Mouse (Mus musculus) left cerebral cortex, adult 9 months (tissue): ENCODE data around the gene Dnajc4.

Source experiments
- DNase-seq, 2 experiments: peaks; one replicate each; pipeline ENCODE4 v3.0.0; 2022; ENCODE audit warnings: low spot score in 2 of 2

Gene Dnajc4

DNA sequence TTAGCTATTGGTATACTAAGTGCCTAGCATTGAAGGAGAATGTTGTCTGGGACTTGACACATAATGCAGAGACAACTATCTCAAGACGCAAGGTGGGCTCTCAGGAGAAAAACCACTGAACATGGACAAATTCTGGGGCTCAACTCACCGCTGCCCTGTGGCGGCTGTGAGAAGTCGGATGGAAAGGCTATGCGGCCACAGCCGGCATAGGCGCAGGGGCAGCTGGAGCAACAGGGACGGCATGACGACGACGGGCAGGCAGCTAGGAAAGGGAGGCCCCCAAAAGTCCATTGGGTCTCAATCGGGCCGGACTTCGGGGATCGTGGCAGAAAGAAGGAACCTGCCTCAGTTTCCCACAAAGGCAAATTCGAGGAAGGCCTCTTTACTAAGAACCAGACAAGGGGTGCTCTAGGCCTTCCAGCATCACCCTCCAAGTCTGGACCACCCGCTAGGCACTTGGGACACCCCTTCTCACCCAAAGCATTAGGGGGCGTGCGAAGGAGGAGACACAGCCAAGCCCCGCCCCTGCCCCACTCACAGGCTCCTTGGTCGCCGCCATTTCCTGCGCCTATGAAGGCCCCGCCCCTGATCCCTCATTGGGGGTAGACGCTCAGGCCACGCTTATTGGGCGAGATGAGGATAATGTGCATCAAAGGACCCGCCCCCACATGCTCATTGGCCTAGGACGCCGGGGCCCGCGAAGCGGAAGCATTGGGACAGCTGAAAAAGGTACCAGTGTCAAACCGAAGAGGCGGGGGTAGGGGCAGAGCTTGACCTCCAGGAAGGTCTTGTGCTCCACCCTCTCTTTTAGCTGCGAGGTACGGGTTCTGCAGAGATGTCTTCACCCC is at the start of gene Dnajc4:
Dnajc4 (minus strand) TSS at position 562 of the 848 bp plus-strand sequence.
- DNase-seq = peak; percentile 92 to 97

DNA sequence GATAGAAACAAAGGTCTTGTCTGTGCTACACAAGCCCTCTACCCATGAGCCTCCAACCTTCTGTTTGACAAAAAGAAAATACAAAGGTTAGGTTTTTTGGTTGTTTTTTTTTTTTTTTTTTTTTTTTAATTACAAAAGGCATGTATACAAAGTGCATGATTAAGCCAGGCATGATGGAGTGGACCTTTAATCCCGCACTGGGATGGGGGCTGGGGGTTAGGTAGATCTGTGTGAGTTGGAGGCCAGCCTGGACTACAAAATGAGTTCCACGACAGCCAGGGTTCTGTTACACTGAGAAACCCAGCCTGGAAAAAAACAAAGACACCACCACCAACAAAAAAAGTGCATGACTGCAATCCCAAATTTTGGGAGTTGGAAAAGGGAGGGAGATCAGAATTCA is 48.8 kb upstream of the Dnajc4 start:
- no peak for DNase-seq

- DNase-seq = no peak
Measured at GRCm38 (mm10) chr19:7040637-7041130, 48.3 kb upstream of the Dnajc4 start.

GRCm38 (mm10) chr19:7039841-7040636 is 47.7 kb upstream of the Dnajc4 start, which contains the start of gene Stip1:
Gene Stip1 (minus strand): TSS chr19:7039967.
- DNase-seq = peak; percentile 100

DNA sequence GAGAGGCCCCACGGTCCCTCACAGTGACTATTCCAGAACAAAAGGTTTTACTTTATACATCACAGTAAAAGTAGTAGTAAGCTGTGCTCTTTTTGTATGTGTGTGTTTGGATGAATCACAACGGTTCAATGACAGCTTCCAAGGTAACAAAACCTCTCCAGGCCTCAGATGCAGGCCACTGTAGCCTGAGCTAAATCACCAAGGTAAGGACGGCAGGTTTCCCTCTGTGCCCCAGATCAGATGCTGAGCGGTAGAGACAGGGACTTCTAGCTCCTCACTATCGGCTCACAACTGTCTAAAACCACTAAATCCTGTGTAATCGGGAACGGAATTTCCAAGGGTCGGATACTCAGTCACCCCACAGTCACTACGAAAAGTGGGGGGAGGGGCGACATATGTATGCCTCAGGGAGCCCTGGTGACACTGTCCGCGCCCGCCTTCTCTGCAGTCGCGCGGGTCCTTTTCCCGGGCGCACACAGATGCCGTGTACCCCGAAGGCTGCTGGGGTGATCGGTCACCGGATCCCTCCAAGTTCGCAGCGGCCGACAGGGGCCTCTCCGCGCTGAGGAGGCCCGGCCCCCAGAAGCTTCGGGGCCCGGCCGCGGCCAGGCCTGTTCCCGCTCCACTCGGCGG is 46.8 kb upstream of the Dnajc4 start:
- DNase-seq = peak in 1 of 2 experiments; percentile 51

DNA sequence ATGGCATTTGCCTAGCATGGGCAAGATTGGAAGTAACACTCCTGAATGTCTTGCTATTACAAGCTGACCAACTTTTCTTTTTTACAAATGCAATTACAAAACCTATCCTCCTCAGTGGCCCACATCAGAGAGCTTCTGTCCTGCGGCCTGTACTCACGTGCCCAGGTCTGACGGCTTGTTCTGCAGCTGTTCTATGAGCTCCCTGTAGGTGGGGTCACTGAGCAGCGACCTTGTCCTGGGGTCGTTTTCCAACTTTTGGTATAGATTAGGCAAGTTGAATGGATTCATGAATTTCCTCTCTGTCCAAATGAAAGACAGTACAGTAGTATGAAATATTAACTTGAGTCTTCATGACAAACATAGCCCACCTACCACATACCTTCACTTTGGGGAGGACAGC is 41.6 kb upstream of the Dnajc4 start:
- DNase-seq = no peak

DNA sequence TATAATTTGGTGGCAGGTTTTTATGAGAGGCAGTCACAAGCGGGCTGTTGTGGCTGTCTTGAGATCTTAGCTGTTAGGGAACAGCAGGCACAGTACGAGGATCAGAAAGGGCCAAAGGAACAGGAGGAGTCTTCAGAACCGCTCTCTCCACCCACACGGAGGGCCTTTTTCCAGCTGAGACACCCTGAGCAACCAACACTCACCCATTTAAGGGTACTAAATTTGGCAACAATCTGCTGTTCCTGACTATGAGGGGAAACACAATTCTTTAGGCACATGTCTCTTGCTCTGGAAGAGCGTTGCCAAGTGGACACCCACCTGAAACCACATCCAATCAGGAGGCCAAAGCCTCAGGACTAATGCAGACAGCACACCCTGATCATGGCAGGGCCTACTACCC is 37.2 kb upstream of the Dnajc4 start:
- peak; percentile 70 to 80 for DNase-seq

GRCm38 (mm10) chr19:7020224-7020641 is 27.9 kb upstream of the Dnajc4 start:
- no peak for DNase-seq

DNA sequence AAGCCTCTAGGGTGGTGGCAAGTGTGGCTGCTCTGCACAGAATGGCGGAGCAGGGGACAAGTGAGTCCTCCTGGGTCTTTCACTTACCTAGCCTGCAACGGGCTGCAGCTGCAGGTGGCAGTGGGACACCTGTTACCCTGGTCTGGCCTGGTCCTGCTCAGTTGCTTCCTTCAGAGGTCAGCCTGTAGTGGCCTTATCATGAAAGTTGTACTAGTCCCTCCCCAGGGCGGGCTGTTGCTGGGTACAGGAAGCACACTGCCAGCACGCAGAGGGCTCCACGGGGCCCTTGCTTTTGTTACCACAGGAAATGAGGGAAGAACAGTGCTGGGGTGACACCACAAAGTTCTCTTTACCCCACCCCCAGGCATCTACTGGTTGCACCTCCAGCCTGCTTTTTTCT is 26.8 kb upstream of the Dnajc4 start, which contains the start of gene Fermt3:
Fermt3 (minus strand) TSS at position 279 of the 400 bp plus-strand sequence.
- peak in 1 of 2 experiments; percentile 36 for DNase-seq

DNA sequence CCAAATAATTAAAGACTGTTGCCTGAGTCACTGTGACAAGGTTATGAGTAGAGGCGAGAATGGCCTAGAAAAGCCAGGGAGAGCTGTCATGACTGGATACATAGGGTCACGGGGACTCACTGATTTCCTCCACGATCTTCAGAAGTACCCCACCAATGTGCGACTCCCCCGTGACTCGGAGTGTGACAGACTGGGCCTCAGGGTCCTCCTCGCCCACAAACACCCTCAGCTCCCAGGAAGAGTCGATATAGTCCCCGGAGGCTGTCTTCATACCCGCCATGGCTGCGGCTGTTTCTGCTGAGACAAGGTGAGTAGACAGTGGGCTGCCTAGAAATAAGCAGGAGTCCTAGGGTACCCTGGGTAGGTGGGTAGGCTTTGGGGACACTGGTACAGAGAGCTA is 26.2 kb upstream of the Dnajc4 start:
- DNase-seq = no peak

GRCm38 (mm10) chr19:7017541-7018457 is 25.4 kb upstream of the Dnajc4 start:
- DNase-seq = no peak

- DNase-seq = no peak
Measured at GRCm38 (mm10) chr19:7014481-7015135, 22.2 kb upstream of the Dnajc4 start.

DNA sequence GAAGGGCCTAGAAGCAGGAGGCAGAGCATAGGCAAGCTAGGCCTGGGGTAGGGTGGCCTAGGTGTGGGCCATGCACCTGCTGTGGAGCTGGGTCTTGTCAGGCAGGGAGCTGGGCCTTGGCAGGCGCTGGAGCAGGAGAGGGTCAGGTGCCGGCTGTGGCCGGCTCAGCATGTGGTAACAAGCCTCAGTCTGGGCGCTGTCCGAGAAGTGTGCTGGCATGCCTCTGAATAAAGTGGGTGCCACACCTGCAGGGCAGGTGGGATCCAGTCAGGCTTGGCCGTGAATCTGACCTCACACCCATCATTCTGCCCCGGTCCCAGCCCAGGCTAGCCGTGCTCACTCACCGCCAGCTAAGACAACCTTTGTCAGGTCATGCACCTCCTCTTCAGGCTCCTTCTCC is 21.6 kb upstream of the Dnajc4 start:
- DNase-seq = no peak

GRCm38 (mm10) chr19:7012426-7012825 is 20.1 kb upstream of the Dnajc4 start:
- no peak for DNase-seq

- no peak for DNase-seq
Measured at GRCm38 (mm10) chr19:7006892-7007593, 14.7 kb upstream of the Dnajc4 start.

GRCm38 (mm10) chr19:6999360-7000063 is 7.1 kb upstream of the Dnajc4 start:
- DNase-seq = no peak

- no peak for DNase-seq
Measured at GRCm38 (mm10) chr19:6997721-6998290, 5.4 kb upstream of the Dnajc4 start.

DNA sequence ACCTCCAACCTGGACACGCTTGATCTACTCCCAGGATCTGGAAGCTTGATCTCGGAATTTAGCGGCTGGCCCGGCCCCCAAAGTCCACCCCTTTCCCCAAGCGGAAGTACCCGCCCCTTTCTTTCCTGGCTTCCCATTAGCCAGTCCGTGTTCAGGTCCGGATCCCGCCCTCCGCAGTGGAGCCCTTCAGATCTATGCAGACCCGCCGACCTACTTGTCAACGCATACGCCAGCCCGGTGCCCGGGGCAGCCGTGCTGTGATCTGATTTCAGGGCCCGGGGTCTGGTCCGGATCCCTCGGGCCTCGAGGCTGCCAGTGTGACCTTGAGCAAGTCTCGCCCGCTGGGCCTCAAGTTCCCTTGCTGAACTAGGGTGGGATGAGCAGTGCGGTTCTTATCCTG is 3.6 kb upstream of the Dnajc4 start, which contains the start of the genes Nudt22 and Trpt1:
Nudt22 (minus strand) TSS at position 112 of the 400 bp plus-strand sequence.
Trpt1 (plus strand) TSS at position 126 of the 400 bp plus-strand sequence.
- peak in 1 of 2 experiments; percentile 86 for DNase-seq
